Mouse (Mus musculus): ENCODE results near the gene Cacna1a. TPM values are rescaled to one million over a fixed set of nuclear protein-coding genes. Genes with fewer than 3 reads are reported as not detected.

The Cacna1a gene
- polyA plus RNA-seq, 1 experiment from 2014 or later, result 4.0 TPM

GRCm38 (mm10) chr8:84650213-84650612 lies 262.0 kb downstream of the Cacna1a start:
- H3K4me3 ChIP-seq (replicated peaks), result no peak overlapping the region
- H3K9ac ChIP-seq, result no peak overlapping the region
- 0 out of 2 replicates have a peak overlapping the region, but pooled peaks have one; percentile 41 for H3K27ac ChIP-seq
- H3K9me3 ChIP-seq (replicated peaks), result no peaks in the 10 kb centered on the region
- 59% methylated on average over 3 of the region's 3 CpGs for WGBS
- no peak overlapping the region for H3K4me2 ChIP-seq
- no peaks in the 10 kb centered on the region for H3K36me3 ChIP-seq
- ATAC-seq (replicated peaks; ENCODE audit: low FRiP score), result no peak
- peaks cover 21% of the 10 kb centered on the region for H3K4me1 ChIP-seq
- H3K27me3 ChIP-seq, result no peaks in the 10 kb centered on the region

GRCm38 (mm10) chr8:84653092-84653631 lies 264.9 kb downstream of the Cacna1a start:
- Histone ChIP-seq H3K36me3 (no peaks in the 10 kb centered on the region), H3K9me3 (replicated peaks) (no peaks in the 10 kb centered on the region), H3K4me1 (peaks cover 43% of the 10 kb centered on the region), H3K4me3 (replicated peaks) (no peak overlapping the region), H3K4me2 (no peak overlapping the region), H3K27ac (peak overlapping the region; percentile 66; the same call in 1 of the 2 replicates), H3K27me3 (no peaks in the 10 kb centered on the region), H3K9ac (no peak overlapping the region)
- ATAC-seq (replicated peaks; ENCODE audit: low FRiP score), result no peak
- WGBS, result 40% methylated on average over 9 of the region's 9 CpGs

GRCm38 (mm10) chr8:84654597-84654996 lies 266.4 kb downstream of the Cacna1a start:
- ATAC-seq (replicated peaks; ENCODE audit: low FRiP score), result no peak
- H3K4me3 ChIP-seq (replicated peaks), result 0 out of 2 replicates have a peak overlapping the region, but pooled peaks have one; percentile 48
- H3K9me3 ChIP-seq (replicated peaks), result no peaks in the 10 kb centered on the region
- H3K4me2 ChIP-seq, result no peak overlapping the region; the same call in 1 of the 2 replicates
- H3K36me3 ChIP-seq, result no peaks in the 10 kb centered on the region
- H3K9ac ChIP-seq, result no peak overlapping the region
- WGBS, result 43% methylated on average over 4 of the region's 4 CpGs
- H3K27me3 ChIP-seq, result no peaks in the 10 kb centered on the region
- peak overlapping the region; percentile 97 for H3K27ac ChIP-seq
- H3K4me1 ChIP-seq, result peaks cover 56% of the 10 kb centered on the region

GRCm38 (mm10) chr8:84655336-84656190 lies 267.3 kb downstream of the Cacna1a start:
- Histone ChIP-seq H3K9ac (peak overlapping the region; percentile 48), H3K36me3 (no peaks in the 10 kb centered on the region), H3K4me1 (peaks cover 65% of the 10 kb centered on the region), H3K27me3 (no peaks in the 10 kb centered on the region), H3K4me3 (replicated peaks) (peak overlapping the region; percentile 48), H3K4me2 (peak overlapping the region; percentile 75), H3K27ac (peak overlapping the region; percentile 97), H3K9me3 (replicated peaks) (no peaks in the 10 kb centered on the region)
- WGBS, result 2% methylated on average over 15 of the region's 15 CpGs
- peak; percentile 57 for ATAC-seq (replicated peaks; ENCODE audit: low FRiP score)

- no peaks in the 10 kb centered on the region for H3K9me3 ChIP-seq (replicated peaks)
- no peaks in the 10 kb centered on the region for H3K36me3 ChIP-seq
- H3K27ac ChIP-seq, result peak overlapping the region; percentile 97
- peak overlapping the region; percentile 48 for H3K4me3 ChIP-seq (replicated peaks)
- peak overlapping the region; percentile 48 for H3K9ac ChIP-seq
- H3K27me3 ChIP-seq, result no peaks in the 10 kb centered on the region
- H3K4me2 ChIP-seq, result peak overlapping the region; percentile 75
- WGBS, result under 1% methylated on average over 10 of the region's 10 CpGs
- peaks cover 70% of the 10 kb centered on the region for H3K4me1 ChIP-seq
- ATAC-seq (replicated peaks; ENCODE audit: low FRiP score), result no peak
Measured at GRCm38 (mm10) chr8:84656191-84656525, 267.9 kb downstream of the Cacna1a start.

- Histone ChIP-seq H3K27me3 (no peaks in the 10 kb centered on the region), H3K4me2 (peak overlapping the region; percentile 75), H3K9ac (peak overlapping the region; percentile 48), H3K9me3 (replicated peaks) (no peaks in the 10 kb centered on the region), H3K4me1 (peaks cover 70% of the 10 kb centered on the region), H3K4me3 (replicated peaks) (peak overlapping the region; percentile 48), H3K27ac (peak overlapping the region; percentile 97), H3K36me3 (no peaks in the 10 kb centered on the region)
- WGBS, result 0% methylated on average over 23 of the region's 23 CpGs
- peak; percentile 73 for ATAC-seq (replicated peaks; ENCODE audit: low FRiP score)
Measured at GRCm38 (mm10) chr8:84656641-84657126, 268.4 kb downstream of the Cacna1a start.

- ATAC-seq (replicated peaks; ENCODE audit: low FRiP score), result no peak
- Histone ChIP-seq H3K27ac (peak overlapping the region; percentile 97), H3K9me3 (replicated peaks) (no peaks in the 10 kb centered on the region), H3K36me3 (no peaks in the 10 kb centered on the region), H3K9ac (peak overlapping the region; percentile 48), H3K4me1 (peaks cover 70% of the 10 kb centered on the region), H3K4me2 (peak overlapping the region; percentile 75), H3K27me3 (no peaks in the 10 kb centered on the region), H3K4me3 (replicated peaks) (peak overlapping the region; percentile 48)
Measured at GRCm38 (mm10) chr8:84657203-84657602, 269.0 kb downstream of the Cacna1a start.

GRCm38 (mm10) chr8:84657680-84658079 lies 269.4 kb downstream of the Cacna1a start:
- Histone ChIP-seq H3K4me3 (replicated peaks) (no peak overlapping the region), H3K9me3 (replicated peaks) (no peaks in the 10 kb centered on the region), H3K9ac (no peak overlapping the region), H3K27me3 (no peaks in the 10 kb centered on the region), H3K4me1 (peaks cover 70% of the 10 kb centered on the region), H3K36me3 (no peaks in the 10 kb centered on the region), H3K4me2 (peak overlapping the region; percentile 75; the same call in 1 of the 2 replicates), H3K27ac (peak overlapping the region; percentile 97)
- WGBS, result 41% methylated on average over 4 of the region's 4 CpGs
- no peak for ATAC-seq (replicated peaks; ENCODE audit: low FRiP score)

GRCm38 (mm10) chr8:84658951-84659350 lies 270.7 kb downstream of the Cacna1a start:
- Histone ChIP-seq H3K36me3 (no peaks in the 10 kb centered on the region), H3K27me3 (no peaks in the 10 kb centered on the region), H3K27ac (peak overlapping the region; percentile 97), H3K4me3 (replicated peaks) (no peak overlapping the region), H3K4me1 (peaks cover 73% of the 10 kb centered on the region), H3K9me3 (replicated peaks) (no peaks in the 10 kb centered on the region), H3K9ac (no peak overlapping the region), H3K4me2 (0 out of 2 replicates have a peak overlapping the region, but pooled peaks have one; percentile 75)
- WGBS, result 74% methylated on average over 1 of the region's 1 CpGs
- no peak for ATAC-seq (replicated peaks; ENCODE audit: low FRiP score)

- peak; percentile 10; the same call in 1 of the 2 replicates for ATAC-seq (replicated peaks; ENCODE audit: low FRiP score)
- under 1% methylated on average over 33 of the region's 33 CpGs for WGBS
- Histone ChIP-seq H3K4me3 (replicated peaks) (peak overlapping the region; percentile 74), H3K36me3 (no peaks in the 10 kb centered on the region), H3K9me3 (replicated peaks) (no peaks in the 10 kb centered on the region), H3K4me2 (peak overlapping the region; percentile 75), H3K27ac (peak overlapping the region; percentile 97), H3K9ac (peak overlapping the region; percentile 88), H3K4me1 (peaks cover 69% of the 10 kb centered on the region), H3K27me3 (no peaks in the 10 kb centered on the region)
Measured at GRCm38 (mm10) chr8:84659936-84660818, 271.9 kb downstream of the Cacna1a start.

GRCm38 (mm10) chr8:84660819-84661457 lies 272.7 kb downstream of the Cacna1a start:
- no peak for ATAC-seq (replicated peaks; ENCODE audit: low FRiP score)
- H3K27me3 ChIP-seq, result no peaks in the 10 kb centered on the region
- H3K9me3 ChIP-seq (replicated peaks), result no peaks in the 10 kb centered on the region
- peak overlapping the region; percentile 88 for H3K9ac ChIP-seq
- peak overlapping the region; percentile 75 for H3K4me2 ChIP-seq
- H3K4me1 ChIP-seq, result peaks cover 67% of the 10 kb centered on the region
- peak overlapping the region; percentile 74 for H3K4me3 ChIP-seq (replicated peaks)
- H3K36me3 ChIP-seq, result no peaks in the 10 kb centered on the region
- 1% methylated on average over 20 of the region's 20 CpGs for WGBS
- H3K27ac ChIP-seq, result peak overlapping the region; percentile 97

Data from kidney, embryonic 15.5 days (tissue).